Mouse (Mus musculus) lung, adult 2 months (tissue): ENCODE data around the gene Ptrhd1.

Source experiments
- CTCF ChIP-seq: fragments of 200-500 bp; IDR thresholded peaks from 2 replicates; pipeline ENCODE4 v1.5.1; 2011; ENCODE audit warnings: mild to moderate bottlenecking, low read length, control low read depth; ENCODE audit not compliant: insufficient read depth
- POLR2A ChIP-seq: fragments of 200-500 bp; IDR thresholded peaks from 2 replicates; pipeline ENCODE4 v1.6.1; 2011; ENCODE audit warnings: low read depth, mild to moderate bottlenecking, control low read depth, low read length, borderline replicate concordance; ENCODE audit errors: extremely low read depth

GRCm38 (mm10) chr12:4194643-4195042, 39.2 kb upstream of the Ptrhd1 start:
- TF ChIP-seq CTCF (no peak), POLR2A (no peak)
